Mouse (Mus musculus): Measurements from ENCODE around the gene Tspan5.
A peak's percentile ranks its signal among the peaks of the same experiment; 100 is the strongest.

Tspan5 gene

DNA sequence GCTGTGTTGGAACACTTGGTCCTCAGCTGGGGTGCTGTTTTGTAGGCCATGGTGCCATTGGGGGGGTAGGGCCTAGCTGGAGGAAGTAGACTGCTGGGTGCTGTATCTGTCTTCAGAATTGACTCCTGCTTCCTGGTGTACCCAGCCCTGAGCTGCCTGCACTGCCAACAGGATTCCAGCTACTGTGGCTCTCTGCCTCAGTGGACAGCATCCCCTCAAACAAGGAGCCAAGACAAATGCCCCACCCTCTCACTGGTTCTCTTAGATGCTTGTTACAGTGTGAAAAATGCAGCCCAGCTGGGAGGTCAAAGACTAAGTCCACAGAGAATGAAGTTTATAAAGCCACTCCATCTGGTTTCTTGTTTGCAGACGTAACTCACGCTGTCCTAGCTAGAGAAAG is 101.2 kb downstream of the Tspan5 start:
- no peak for ATAC-seq (ENCODE audit: low TSS enrichment)

DNA sequence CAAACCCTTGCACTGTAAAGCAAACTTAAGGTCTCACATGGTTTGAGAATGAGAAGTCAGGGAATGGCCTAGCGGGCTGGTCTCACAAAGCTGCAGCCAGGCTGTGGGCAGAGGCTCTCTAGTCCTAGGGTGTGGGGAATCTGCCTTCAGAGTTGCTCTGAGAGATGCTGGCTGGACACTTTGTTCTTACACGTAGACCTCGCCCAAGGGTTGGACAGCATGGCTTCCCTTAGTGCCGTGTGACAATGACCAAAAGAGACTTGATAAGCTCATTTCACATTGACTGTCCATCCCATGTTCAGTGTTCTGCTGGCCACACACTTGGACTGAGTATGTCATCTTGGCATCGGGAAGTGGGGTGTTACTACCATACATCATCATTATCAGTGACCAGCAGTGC is 101.6 kb downstream of the Tspan5 start:
- no peak for ATAC-seq (ENCODE audit: low TSS enrichment)

DNA sequence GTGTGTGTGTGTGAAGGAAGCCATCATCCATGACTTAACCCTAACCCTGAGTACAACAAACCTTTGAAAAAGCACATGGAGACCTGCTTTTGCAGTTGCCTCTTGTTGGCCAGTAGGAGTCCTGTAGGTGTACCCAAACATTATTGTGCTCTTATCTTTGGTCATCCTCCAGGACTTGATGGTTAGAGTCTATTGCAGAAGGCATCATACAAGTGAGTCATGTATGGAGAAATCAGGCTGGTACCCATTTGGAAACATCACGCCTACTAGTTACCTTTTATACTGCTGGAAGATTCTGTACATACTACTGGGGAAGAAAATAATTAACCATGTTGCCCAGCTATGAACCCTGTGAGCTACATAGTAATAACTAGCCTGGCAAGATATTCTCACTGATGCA is 103.8 kb downstream of the Tspan5 start:
- 0 out of 2 replicates have a peak, but pooled peaks have one; percentile 7 for ATAC-seq (ENCODE audit: low TSS enrichment)

DNA sequence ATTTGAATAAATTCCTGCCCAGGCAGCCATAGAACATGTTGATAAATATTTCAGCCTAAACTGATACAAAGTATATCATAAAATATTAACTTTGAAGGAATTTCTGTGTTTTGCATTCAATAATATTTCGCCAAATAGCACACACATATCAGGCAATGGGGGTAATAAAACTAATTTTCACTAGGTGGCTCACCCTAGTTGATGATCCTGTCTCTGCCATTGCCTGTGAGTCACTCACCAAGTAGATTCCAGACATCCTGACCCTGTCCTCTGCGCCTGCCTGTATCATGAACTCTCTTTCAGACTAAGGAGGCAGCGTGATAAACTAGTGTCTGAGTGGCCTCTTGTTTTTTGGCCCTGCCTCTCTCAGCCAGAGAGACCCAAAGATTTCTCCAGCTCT is 105.8 kb downstream of the Tspan5 start:
- no peak for ATAC-seq (ENCODE audit: low TSS enrichment)

DNA sequence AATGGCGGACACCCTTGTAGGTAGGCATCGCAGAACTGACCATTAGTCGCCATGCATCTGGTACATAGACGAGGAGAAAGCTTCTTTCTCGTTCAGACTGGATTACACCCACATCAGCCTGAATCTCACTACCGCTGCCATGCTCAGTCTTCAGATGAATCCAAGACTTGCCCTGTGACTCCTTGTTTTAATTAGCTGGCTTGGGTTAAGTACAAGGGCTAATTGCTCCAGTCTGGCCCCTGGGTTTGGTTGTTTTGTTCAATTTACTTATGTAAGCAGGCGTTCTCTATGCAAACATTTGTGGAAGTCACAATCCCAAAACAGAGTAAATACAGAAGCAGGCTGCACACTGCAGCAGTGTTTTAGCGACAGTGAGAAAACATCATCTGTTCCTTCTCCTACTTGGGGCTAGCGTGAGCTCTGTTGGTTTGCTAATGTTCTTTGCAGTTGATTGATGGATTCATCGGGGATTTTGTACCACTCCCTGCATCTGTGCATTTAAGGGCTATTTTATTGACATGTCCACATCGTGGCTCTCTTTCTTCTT is 107.8 kb downstream of the Tspan5 start:
- ATAC-seq (ENCODE audit: low TSS enrichment): peak; percentile 38

DNA sequence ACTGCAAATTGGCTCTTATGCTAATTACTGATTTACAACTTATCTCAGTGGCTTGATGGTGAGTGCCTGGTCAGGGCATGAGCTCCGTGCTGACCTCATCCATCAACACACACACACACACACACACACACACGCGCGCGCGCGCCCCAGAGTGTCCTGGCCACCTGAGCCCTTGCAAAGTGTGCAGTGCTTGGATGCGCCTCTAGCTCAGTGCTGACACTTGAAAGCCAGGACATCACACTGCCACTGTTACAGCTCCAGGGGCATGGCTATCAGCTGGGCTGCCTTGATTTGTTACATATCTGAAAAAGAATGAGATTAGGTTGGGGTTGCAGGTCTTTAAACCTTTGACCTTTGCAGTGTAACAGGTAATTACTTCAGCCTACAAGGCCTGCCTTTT is 109.9 kb downstream of the Tspan5 start:
- no peak for ATAC-seq (ENCODE audit: low TSS enrichment)

DNA sequence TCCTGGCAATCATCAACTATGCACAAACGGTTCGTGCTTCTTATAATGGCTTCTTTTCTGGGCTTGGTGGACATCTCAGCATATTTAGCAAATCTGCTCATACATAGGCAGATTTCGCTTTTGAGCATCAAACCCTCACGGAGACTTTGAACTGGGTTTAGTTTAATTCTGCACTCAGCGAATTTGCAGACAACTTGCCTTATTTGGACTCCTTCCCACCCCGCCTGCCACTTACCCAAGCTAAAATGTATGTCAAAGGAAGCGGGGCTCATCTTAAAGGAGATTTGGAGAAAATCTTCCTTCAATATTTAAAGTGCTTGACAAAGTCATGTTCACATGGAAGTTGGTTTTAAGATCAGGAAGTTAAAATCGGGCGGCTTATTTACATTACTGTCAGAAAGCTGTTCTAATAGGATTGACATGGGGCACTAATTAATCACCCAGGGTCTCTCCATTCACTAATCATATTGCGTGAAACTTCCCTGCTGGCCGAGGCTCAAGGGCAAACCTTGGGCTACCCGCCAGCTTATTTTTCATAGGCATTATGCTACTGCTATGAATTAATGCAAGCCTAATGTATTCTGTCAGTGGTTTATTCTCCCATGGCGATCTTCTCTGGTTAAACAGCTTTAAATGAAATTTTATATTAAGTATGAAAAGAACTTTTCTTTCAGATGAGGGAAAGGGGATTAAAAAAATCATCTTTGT is 111.1 kb downstream of the Tspan5 start:
- no peak for ATAC-seq (ENCODE audit: low TSS enrichment)

DNA sequence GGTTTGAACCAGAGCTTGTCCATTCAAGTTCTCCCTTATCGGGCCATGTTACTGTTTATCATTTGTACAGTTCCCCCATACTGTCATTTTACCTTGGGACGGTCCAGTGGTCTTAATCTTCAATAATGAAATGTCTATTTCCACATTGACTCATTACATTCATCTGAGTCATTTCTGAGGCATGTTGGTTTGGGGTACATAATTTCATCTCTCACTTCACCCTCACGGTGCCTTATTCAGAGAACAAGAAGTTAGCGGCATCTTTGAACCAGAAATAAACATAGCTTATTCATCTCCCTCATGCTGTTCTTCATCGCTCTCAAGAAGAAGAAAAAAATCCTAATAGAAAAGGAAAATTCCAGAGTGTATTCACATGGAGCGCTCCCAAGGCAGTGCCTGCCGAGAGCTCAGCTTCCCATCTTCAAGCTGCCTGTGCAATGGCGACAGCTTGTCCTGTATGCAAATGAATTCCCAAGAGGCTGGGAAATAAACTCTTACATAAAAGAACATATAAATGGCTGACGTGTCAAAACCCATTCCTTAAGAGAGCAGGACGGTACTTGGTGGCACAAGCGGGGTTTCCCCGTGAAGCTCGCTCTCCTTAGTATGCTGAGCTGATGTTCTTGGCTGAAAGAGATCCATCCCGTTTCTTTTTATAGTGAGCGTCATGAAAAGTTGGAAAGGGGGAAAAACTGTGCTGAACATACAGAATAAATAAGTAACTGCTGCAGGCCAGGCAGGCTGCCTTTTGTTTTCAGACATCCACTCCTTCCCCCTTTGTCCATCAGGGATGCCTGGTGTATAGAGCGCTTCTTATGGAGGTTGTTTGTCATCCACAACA is 112.2 kb downstream of the Tspan5 start:
- peak; percentile 71 for ATAC-seq (ENCODE audit: low TSS enrichment)

DNA sequence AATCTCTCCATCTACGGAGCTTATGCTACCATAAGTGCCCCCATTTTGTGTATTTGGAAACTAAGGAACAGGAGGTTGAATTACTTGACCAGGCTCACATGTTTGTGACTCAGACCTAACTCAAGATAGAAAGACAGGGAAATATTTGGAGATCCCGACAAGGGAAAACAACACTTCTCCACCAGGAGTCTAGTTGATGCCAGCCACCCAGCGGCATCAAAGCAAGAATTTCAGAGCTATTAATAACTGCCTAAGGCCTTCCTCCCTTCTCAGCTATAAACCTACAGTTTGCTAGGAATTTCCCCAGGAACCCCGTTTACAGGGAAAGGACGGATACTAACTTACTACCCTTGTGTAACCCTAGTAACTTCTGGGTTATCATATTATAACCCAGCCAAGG is 113.4 kb downstream of the Tspan5 start:
- ATAC-seq (ENCODE audit: low TSS enrichment): no peak

DNA sequence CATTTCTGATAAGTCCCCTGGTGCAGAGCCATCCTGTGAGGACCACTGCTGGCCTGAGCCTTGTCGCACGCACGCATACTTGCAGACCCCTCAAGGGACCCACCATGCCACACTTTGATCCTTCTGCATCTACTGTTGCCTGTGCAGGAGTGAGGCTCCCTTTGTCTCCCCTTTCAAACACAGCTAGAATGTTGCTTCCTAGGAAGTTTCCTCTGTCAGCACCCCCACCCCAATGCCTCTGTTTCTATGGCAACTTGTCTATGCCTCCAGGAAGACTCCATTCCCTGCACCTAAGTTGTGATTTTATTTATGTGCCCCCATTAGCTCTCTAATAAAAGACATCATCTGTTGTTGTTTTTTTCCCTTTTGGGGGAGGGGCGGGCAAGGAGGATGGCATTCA is 115.0 kb downstream of the Tspan5 start:
- no peak for ATAC-seq (ENCODE audit: low TSS enrichment)

DNA sequence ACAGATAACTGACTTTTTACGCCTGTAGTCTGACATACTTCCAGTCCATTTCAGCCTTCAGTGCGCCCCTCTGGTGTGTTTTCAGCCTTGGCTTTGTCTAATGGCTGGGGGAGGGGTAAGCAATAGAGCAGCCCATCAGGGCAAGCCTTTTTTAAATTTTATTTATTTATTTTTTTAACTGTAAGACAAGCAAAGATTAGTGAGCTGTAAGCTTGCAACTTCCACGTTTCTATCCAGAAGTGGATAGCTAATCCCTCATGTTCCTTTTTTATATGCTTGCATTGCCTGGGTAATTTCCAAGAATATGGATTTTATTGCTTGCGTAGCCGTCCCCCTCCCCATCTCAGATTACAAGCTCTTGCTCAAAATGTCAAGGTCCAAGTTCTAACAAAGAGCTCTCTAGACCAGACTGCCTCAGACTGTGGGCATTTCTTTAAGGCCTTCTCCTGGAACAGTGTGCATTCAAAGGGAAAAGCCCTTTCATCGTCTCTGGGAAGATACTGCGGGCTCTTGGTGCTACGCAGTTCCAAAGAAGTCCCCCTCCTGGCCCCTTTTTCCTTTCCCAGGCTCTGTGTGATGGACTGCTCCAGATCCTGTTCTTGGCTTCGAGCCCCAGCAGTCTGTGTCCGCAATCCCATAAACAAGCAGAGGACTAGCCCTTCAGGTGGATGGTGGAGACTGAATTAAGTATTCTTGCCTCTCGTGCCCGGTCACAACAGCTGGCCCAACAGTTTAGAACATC is 116.0 kb downstream of the Tspan5 start:
- ATAC-seq (ENCODE audit: low TSS enrichment): no peak

DNA sequence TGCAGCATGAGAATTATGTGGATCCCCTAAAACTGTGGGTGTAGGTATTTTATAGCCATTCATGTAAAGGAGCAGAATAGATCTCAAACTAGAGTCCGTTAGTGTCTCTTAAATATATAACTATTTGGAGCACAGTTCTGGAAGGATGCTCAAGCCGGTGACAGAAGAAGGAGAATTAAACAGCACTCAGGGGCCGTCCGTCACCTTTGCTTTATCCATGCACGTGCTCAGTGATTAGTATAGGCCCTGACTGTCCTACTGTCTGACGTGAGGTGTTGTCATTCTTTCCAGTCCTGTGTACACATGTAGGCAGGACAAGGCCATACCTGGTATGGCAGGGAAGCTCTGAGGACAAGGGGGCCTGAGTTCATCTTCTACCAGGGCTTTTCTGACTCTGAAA is 116.7 kb downstream of the Tspan5 start:
- no peak for ATAC-seq (ENCODE audit: low TSS enrichment)

DNA sequence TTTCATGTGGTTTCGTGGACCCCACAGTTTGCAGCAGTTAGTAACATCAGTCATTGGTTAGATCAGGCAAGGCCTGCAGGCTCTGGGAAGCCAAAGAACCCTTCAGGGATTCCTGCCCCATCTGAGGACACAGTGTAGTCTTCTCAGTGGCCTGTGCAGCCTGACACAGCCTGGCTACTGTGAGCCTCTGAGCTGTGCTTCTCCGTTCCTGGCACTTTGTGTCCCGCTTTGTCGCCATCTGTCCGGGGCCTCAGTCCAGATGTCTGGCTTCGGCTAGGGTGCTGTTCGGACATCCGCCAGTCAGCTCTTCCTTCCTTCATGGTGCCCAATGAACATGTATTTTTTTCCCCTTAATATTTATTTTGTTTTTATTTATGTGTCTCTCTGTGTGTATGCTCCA is 117.2 kb downstream of the Tspan5 start:
- 0 out of 2 replicates have a peak, but pooled peaks have one; percentile 5 for ATAC-seq (ENCODE audit: low TSS enrichment)

DNA sequence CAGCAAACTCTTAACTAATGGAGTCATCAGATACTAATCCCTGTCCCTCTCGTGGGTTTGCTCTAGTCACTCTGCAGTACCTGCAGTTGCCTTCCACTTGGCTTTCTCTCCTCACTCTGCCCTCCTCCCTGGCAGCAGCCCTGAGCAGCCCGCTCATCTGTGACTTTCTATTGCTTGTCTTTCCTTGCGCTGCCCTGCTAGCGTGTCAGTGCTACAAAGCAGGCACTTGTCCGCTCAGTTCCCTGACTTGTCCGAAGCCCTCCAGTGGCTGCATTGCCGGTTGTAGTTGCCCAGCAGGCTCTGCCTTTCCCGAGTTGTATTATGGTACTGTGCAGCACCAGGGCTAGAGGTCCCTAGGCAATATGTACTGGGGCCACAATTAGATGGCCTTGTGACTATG is 117.7 kb downstream of the Tspan5 start:
- peak; percentile 6; the same call in 1 of the 2 replicates for ATAC-seq (ENCODE audit: low TSS enrichment)

DNA sequence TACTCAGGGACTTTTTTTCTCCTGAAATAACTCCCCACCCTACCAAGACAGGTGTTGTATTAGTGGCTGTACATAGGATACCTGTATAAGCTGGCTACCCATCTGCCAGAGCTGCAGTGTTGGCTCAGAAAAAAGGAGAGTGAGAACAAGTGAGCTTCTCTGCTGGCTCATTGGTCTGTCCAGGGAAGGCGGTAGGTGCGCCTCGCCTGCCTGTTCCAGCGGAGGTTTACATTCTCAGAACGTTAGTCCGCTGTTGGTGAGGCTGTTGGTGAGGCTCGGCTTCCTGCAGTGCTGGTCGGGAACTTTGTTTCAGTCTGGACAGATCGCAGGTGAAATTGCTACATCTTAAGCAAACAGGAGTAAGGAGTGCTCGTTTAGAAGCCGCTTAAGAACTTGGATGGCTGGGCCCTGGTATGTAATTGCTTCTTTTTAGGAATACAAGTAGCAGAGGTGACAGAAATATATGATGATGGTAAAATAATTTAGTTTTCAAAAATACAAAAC is 118.3 kb downstream of the Tspan5 start:
- ATAC-seq (ENCODE audit: low TSS enrichment): no peak

DNA sequence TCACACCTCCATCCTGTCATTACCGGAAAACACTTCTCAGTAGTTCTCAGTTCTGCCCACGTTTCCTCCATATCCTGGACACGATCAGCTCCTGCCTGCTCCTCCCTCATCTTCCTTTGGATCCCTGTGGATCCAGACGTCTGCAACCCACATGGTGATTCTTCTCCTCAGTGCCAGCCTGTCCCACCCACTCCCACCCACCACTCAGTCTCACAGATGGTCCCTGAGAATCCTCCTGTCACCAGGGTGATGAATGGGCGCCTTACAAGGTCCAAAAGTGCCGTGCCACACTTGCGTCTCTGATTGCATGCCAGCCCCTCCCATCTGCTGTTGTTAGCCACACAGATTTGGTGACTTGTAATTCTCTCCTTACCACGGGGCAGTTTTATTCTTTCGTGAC is 119.0 kb downstream of the Tspan5 start:
- ATAC-seq (ENCODE audit: low TSS enrichment): peak; percentile 56

DNA sequence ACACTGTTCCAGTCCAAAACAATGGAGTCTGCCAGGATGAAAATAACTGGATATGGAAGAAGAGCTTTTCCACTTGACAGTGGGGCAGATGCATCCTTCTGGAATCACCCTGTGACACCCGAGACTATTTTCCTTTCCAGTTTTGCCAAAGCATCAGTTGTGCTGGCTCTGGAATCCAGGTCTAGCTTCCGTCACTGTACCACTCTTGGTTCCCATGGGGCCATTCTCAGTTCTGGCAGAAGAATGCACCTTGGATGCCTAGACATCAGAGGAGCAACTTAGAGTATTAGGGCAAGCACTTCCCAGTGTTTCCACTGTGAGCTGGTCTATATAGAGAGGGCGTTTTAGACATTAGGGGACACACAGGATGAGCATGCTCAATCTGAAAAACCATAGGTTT is 119.6 kb downstream of the Tspan5 start:
- ATAC-seq (ENCODE audit: low TSS enrichment): no peak

DNA sequence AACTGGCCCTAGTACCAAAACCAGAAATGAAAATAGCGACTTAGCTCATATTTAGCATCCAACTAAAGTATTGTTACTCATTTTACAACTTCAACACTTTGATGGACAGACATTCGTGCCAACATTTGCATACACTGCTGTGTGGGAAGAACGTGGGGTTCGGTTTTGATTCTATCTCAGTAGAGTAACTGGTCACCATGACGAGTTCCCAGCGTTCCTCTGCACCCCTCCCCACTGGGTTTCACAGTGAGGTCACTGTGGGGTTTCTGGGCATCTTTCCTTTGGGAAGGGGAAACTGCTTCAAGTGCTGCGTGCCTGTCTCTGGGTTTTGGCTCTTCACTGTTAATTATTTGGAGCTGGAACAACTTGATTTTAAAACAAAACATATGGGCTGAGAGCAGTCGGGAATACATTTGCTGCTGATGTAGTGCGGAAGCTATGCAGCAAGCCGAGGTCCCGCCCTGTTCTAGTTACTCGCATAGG is 122.2 kb downstream of the Tspan5 start:
- ATAC-seq (ENCODE audit: low TSS enrichment): no peak

DNA sequence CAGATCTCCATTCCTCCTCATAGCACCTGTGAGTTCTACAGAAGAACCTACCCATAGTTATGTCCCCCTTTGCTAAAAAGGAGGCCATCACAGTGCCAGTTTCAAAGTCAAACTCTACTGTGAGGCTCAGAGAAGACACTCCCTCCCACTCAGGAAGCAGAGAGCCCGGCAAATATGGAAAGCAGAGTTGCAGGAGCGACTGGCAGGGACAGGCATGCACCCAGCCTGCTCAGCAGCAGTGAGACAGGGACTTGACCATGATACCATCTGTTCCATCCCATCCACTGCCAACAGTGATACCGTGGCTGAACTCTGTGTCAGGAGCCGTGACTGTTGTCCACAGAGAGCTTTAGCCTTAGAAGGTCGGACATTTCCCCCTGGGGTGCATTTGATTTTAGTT is 123.3 kb downstream of the Tspan5 start:
- ATAC-seq (ENCODE audit: low TSS enrichment): peak; percentile 64

DNA sequence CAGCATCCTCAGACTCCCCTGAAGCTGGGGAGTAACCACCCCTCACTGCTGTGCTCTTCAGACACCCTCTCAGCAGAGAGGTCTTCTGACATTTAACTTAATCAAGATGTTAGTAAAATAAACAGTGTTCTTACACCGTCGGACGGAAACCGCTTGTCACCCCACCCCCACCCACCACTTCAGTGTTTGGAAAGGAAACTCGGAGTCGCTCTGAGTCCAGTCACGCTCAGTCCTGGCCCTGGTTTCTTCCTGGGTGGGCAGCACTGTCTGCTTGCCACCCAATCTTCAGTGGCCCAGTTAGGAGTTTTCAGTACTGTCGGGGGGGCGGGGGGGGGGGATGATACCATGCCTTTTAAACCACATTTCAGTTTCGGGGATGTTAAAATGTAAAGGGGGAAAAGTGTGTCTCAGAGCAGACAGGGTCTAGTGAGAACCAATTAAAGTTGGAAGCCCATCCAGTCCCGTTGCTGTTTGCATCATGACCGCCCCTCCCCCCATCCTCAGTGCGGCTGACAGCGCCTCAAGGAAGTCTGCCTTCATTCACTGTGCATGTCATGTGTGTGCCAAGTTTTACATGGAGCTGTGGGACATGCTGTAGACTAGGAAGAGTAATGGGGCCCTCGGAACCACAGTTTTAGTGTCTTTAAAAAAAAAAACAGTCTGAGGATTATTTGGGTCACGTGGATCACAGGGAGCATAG is 125.3 kb downstream of the Tspan5 start:
- ATAC-seq (ENCODE audit: low TSS enrichment): no peak

DNA sequence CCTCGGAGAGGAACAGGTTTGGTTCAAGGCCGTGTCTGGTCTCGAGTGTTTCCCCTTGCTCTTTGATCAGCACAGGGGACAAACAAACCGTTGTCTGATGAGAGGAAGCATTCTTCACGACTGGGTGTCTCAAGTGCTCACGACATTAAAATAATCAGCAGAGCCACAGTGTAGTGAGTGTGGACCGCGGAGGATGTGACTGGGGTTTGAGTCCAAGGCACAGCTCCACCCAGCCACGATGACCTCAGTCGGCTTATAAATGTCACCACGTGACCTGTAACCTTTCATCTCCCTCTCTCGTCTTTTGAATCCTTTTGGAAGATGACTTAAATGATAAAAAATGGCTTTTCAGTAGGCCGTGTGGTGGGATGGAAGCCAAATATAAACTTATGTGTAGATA is 126.4 kb downstream of the Tspan5 start:
- ATAC-seq (ENCODE audit: low TSS enrichment): no peak
